Mouse (Mus musculus): ENCODE data around the gene Bsn.
"Not testable (repeated sequence)": the region's sequence is repeated elsewhere in the genome, so short reads cannot be mapped to it uniquely, and the experiment has no call there.

Gene Bsn

DNA sequence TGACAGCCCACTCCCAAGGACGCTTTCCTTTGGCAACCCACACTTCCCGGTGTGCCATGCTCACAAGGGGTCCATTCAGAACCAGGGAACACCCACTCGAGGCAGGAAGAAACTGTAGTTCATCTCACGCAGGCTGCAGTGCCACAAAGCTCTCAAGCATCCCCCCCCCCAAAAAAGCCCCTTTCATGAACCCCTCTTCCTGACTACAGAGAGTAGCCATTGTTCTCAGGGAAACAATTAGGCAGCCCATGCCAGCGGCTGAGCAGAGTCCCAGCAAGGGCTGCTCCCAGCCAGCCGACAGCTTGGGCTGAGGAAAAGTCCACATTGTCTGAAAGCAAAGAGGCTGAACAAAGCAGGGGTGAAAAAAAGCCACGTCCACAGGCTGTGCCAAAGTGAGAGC lies 22.9 kb upstream of the Bsn start:
- no peaks in the 10 kb centered on the region for H3K27me3 ChIP-seq (ENCODE audit: control insufficient read depth, insufficient read depth, low read length, poor library complexity, severe bottlenecking)
- DNase-seq (ENCODE audit: low read depth, low spot score) = no peak
- H3K36me3 ChIP-seq (ENCODE audit: control insufficient read depth, insufficient read depth, low read length, poor library complexity, severe bottlenecking) = no peaks in the 10 kb centered on the region; the same call in 1 of the 2 replicates

DNA sequence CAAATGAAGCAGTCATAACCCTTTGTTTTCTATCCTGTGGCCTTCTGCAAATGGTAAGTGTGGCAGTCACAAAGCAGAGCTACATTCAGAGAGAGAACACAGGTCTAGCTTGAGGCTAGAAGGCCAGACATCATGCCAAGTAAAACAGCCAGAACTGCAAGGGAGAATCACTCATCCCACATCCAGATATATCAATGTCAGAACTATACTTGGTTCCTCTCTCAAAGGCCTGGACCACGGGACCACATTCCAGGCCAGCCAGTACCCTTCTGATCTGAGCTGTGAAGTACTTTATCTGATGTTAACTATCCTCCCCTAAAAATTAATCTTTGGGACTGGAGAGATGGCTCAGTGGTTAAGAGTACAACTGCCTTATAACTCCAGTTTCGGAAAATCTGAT lies 22.2 kb upstream of the Bsn start:
- no peaks in the 10 kb centered on the region for H3K27me3 ChIP-seq (ENCODE audit: control insufficient read depth, insufficient read depth, low read length, poor library complexity, severe bottlenecking)
- no peak for DNase-seq (ENCODE audit: low read depth, low spot score)
- peaks cover 2% of the 10 kb centered on the region for H3K36me3 ChIP-seq (ENCODE audit: control insufficient read depth, insufficient read depth, low read length, poor library complexity, severe bottlenecking)

DNA sequence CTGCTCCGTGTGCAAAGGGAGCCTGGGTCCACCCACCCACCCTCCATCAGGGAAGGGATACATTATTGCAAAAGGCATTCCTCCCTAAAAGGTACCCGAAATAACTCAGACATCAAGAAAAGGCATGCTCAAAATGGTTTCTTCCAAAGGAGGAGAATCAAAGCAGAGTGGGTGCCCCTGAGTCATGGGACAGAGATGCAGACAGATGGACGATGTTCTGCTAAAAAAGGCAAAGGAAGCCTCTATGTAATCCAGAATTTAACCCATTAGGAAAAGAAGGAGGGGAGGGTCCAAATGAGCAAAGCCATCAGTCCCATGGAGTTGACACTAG lies 15.4 kb upstream of the Bsn start:
- H3K27me3 ChIP-seq (ENCODE audit: control insufficient read depth, insufficient read depth, low read length, poor library complexity, severe bottlenecking) = no peaks in the 10 kb centered on the region
- peaks cover 4% of the 10 kb centered on the region for H3K36me3 ChIP-seq (ENCODE audit: control insufficient read depth, insufficient read depth, low read length, poor library complexity, severe bottlenecking)
- DNase-seq (ENCODE audit: low read depth, low spot score) = no peak

DNA sequence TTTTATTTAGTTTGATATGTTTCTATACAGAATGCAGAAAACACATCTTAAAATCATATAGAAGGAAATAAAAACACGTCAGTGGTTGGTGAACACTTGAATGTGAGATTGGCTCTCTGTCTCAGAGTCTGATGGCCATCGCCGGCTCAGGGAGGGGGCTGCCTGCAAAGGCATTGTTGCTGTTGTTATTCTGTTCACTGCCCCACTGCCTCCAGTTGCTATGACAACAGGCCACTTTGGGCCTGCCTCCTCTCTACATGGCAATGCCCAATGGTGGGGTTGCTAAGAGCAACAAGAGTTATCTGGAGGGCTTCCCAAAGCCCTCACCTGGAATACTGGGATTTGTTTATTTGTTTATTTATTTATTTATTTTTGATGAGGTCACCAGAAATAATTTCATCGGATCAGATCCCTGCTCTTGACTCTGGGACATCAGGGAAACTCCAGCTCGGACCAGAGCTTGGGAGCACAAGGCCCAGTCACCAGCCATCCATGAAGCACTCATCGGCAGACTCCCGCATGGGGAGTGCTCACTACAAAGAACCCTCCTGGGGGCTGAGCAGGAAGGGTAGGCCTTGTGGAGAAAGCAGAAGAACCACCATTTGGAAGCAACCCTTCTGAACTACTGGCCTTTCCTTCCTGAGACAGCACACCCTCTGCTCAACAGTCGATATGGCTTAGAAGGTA lies 14.8 kb upstream of the Bsn start:
- no peaks in the 10 kb centered on the region for H3K27me3 ChIP-seq (ENCODE audit: control insufficient read depth, insufficient read depth, low read length, poor library complexity, severe bottlenecking)
- no peak for DNase-seq (ENCODE audit: low read depth, low spot score)
- H3K36me3 ChIP-seq (ENCODE audit: control insufficient read depth, insufficient read depth, low read length, poor library complexity, severe bottlenecking) = peaks cover 4% of the 10 kb centered on the region

DNA sequence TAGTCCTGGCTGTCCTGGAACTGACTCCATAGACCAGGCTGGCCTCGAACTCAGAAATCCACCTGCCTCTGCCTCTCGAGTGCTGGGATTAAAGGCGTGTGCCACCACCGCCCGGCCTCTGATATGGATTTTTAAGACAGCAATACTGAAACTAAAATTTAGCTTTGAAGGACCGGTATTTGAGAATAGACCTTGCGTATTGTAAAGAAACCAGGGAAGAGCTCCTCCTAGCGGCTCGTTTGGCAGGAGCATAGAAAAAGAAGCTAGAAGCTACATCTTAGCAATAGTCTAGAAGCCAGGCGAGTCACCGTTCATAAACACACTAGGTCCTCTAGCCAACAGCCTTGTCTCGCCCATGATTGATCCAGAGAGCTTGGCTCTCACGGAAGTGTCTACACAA lies 12.8 kb upstream of the Bsn start:
- peaks cover 4% of the 10 kb centered on the region for H3K36me3 ChIP-seq (ENCODE audit: control insufficient read depth, insufficient read depth, low read length, poor library complexity, severe bottlenecking)
- peak; percentile 88 for DNase-seq (ENCODE audit: low read depth, low spot score)
- no peaks in the 10 kb centered on the region for H3K27me3 ChIP-seq (ENCODE audit: control insufficient read depth, insufficient read depth, low read length, poor library complexity, severe bottlenecking)

DNA sequence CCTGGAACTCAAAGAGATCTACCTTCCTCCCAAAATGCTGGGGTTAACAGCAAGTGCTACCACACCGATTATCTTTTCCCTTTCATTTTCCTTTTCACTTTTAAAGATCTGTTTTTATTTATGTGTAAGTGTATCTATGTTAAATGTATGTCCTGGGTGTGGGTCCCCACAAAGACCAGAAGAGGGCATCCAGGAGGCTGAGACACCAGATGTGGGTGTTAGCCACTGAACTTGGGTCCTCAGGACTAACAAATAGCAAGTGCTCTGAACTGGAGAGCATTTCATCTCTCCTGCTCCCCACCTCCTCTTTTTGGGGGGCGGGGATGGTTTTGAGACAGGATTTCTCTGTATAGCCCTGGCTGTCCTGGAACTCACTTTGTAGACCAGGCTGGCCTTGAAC lies 12.0 kb upstream of the Bsn start:
- Histone ChIP-seq H3K27me3 (ENCODE audit: control insufficient read depth, insufficient read depth, low read length, poor library complexity, severe bottlenecking) (no peaks in the 10 kb centered on the region), H3K36me3 (ENCODE audit: control insufficient read depth, insufficient read depth, low read length, poor library complexity, severe bottlenecking) (no peaks in the 10 kb centered on the region)
- peak; percentile 65 for DNase-seq (ENCODE audit: low read depth, low spot score)

DNA sequence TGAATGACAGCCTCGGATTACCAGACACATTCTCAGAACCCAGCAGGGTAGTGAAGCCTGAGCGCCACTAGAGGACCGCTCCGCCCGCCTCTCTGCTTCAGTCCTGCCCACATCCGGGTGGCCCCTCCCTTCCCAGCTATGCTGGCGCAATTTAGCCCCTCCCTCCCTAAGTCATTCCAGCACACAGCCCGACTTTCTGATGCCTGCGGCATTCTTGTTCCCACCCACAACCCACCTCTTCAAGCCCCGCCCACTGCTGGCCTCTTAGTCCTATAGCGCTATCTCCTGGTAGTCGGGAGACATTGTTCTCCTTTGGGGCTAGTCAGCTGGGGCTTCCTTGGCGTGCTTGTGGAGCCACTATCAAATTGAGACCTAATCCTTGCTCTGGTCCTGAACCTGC lies 11.0 kb upstream of the Bsn start:
- peak; percentile 94 for DNase-seq (ENCODE audit: low read depth, low spot score)
- Histone ChIP-seq H3K36me3 (ENCODE audit: control insufficient read depth, insufficient read depth, low read length, poor library complexity, severe bottlenecking) (no peaks in the 10 kb centered on the region), H3K27me3 (ENCODE audit: control insufficient read depth, insufficient read depth, low read length, poor library complexity, severe bottlenecking) (no peaks in the 10 kb centered on the region)

DNA sequence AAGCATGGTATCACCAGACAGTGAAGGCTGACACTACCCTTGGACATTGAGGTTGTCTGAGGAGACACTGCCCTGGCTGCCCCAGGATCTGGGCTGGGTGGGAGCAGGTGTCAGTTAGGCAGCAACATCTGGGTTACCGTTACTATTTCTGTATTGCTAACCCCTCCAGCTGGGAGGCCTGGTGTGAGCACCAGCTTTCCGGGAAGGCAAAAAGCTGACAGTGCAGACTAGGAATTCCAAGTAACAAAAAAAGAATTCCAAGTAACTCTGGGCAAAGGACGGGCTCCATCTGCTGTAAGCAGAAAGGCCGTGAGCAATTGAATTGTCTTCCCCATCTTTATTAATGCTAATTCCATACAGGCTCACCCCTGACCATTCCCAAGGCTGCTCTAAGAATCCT lies 8.4 kb upstream of the Bsn start:
- DNase-seq (ENCODE audit: low read depth, low spot score) = no peak
- Histone ChIP-seq H3K36me3 (ENCODE audit: control insufficient read depth, insufficient read depth, low read length, poor library complexity, severe bottlenecking) (no peaks in the 10 kb centered on the region), H3K27me3 (ENCODE audit: control insufficient read depth, insufficient read depth, low read length, poor library complexity, severe bottlenecking) (no peaks in the 10 kb centered on the region)

DNA sequence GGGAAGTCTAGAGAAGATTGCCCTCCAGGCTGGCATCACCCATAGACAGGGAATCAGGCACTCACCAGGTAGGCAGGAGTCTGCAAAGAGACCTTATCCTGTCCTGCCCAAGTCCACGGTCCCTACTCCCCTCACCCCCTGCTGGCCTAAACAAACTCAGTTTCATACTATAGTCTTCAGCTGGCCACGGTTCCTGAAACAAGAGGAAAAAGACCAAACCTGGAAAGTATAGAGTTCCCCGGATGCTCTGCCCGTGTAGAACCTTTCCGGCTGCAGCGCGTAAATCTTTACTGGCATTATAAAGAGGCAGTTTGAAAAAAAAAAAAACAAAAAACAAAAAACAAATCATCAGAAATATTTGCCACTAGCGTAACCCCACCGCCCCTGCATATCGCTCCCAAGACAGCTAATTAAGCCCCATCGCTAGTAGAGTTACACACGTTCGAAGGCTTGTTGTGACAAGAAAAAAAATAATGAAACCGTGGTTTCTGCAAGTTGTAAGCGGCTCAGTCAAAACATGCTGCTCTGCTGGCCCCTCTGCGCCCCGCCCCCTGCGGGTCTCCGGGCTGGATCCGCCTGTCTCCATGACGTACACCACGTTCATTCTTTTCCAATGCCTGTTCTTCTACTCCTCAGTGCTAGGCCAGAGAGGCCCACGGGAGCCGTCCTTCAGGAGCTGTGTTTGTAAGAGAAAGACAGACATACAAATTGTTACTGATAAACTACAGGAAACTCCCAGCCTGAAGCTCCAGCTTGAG lies 6.9 kb upstream of the Bsn start:
- DNase-seq (ENCODE audit: low read depth, low spot score) = no peak
- H3K36me3 ChIP-seq (ENCODE audit: control insufficient read depth, insufficient read depth, low read length, poor library complexity, severe bottlenecking) = no peaks in the 10 kb centered on the region
- H3K27me3 ChIP-seq (ENCODE audit: control insufficient read depth, insufficient read depth, low read length, poor library complexity, severe bottlenecking) = no peaks in the 10 kb centered on the region; the same call in 1 of the 2 replicates

DNA sequence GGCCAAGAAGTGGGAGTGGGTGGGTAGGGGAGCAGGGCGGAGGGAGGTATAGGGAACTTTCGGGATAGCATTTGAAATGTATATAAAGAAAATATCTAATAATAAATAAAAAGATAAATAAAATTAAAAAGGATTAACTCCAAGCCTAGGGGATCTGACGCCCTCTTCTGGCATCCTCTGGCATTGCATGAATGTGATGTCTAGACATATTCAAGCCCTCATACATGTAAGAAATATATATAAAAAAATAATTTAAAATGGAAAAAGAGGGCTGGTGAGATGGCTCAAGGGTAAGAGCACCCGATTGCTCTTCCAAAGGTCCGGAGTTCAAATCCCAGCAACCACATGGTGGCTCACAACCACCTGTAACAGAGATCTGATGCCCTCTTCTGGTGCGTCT lies 6.0 kb upstream of the Bsn start:
- DNase-seq (ENCODE audit: low read depth, low spot score) = peak; percentile 34
- not testable (repeated sequence) for H3K36me3 ChIP-seq (ENCODE audit: control insufficient read depth, insufficient read depth, low read length, poor library complexity, severe bottlenecking)

DNA sequence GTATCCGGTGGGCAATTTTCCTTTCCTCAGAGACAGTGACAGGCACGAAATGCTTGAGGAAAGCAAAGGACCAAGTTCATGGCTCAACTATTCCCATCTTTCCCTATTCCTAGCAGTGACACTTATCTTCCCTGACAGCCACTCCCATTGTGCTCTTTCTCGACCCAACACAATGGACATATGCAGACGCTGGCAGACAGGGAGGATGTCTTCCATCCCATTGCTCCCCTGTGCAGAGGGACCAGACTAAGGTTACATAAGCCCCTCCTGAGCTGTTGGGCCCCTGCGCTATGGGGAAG lies 747 bp downstream of the Bsn start:
- no peak for DNase-seq (ENCODE audit: low read depth, low spot score)

More for the DNA sequence above, 6.0 kb upstream of the Bsn start:
- H3K27me3 ChIP-seq (ENCODE audit: control insufficient read depth, insufficient read depth, low read length, poor library complexity, severe bottlenecking) = not testable (repeated sequence)

DNA sequence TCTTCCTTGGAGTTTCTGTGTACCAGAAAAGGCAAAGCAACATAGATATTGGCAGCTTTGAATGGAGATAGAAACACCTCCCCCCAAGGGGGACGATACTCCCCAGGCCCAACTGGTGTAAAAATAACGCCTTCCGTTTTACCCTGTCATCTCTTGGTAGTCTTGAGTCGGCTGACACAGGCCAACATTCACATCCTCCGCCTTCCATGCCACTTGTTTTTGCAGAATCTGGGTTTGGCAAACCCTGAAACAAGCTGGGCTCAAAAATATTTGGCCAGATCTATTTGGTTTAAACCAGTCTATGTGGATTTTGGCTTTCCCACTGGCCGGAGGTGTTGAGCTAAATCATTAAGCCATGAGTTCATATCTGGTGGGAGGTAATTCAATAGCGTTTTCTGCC lies 1.2 kb downstream of the Bsn start:
- no peaks in the 10 kb centered on the region for H3K36me3 ChIP-seq (ENCODE audit: control insufficient read depth, insufficient read depth, low read length, poor library complexity, severe bottlenecking)
- no peak for DNase-seq (ENCODE audit: low read depth, low spot score)
- H3K27me3 ChIP-seq (ENCODE audit: control insufficient read depth, insufficient read depth, low read length, poor library complexity, severe bottlenecking) = no peaks in the 10 kb centered on the region; the same call in 1 of the 2 replicates

More for the DNA sequence above, 747 bp downstream of the Bsn start:
- no peaks in the 10 kb centered on the region for H3K36me3 ChIP-seq (ENCODE audit: control insufficient read depth, insufficient read depth, low read length, poor library complexity, severe bottlenecking)
- H3K27me3 ChIP-seq (ENCODE audit: control insufficient read depth, insufficient read depth, low read length, poor library complexity, severe bottlenecking) = no peaks in the 10 kb centered on the region; the same call in 1 of the 2 replicates

DNA sequence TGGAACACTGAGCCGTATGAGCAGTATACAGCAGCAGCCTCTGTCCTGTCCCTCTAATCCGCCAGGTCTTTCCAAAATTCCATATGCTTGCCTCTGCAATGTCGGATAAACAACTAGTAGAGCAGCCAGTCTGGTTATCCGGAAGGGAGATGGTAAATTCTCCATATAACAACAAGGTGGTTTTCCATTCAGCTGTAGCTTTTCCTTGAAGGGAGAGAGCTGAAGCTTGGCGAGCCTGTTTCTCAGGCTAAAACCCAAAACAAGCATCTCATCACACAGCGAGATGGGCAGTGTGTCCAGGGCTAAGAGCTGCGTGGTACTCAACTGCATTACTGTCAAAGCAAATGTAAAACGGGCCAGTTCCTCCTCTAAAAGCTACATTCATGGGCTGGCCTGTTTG lies 1.7 kb downstream of the Bsn start:
- no peaks in the 10 kb centered on the region; the same call in 1 of the 2 replicates for H3K27me3 ChIP-seq (ENCODE audit: control insufficient read depth, insufficient read depth, low read length, poor library complexity, severe bottlenecking)

DNA sequence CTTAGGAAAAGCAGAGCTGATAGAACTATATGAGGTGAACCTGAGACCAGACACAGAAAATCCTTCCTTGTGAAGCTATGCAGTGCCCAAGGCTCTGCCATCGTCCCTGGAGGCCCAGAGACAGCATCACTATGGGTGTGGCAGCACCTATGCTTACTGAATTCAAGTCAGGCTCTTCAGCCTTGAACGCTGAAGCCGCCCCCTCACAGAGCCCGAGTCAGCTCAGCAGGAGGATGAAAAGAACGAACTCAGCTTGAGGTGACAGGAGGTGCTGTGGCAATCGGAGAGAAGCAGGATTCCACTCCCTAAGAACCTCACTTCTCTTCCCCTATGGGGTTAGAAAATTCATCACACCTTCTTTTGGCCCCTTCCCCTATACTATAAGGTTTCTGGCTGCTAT lies 2.6 kb downstream of the Bsn start:
- DNase-seq (ENCODE audit: low read depth, low spot score) = no peak
- no peaks in the 10 kb centered on the region for H3K27me3 ChIP-seq (ENCODE audit: control insufficient read depth, insufficient read depth, low read length, poor library complexity, severe bottlenecking)
- no peaks in the 10 kb centered on the region for H3K36me3 ChIP-seq (ENCODE audit: control insufficient read depth, insufficient read depth, low read length, poor library complexity, severe bottlenecking)

More for the DNA sequence above, 1.7 kb downstream of the Bsn start:
- DNase-seq (ENCODE audit: low read depth, low spot score) = no peak
- H3K36me3 ChIP-seq (ENCODE audit: control insufficient read depth, insufficient read depth, low read length, poor library complexity, severe bottlenecking) = no peaks in the 10 kb centered on the region

DNA sequence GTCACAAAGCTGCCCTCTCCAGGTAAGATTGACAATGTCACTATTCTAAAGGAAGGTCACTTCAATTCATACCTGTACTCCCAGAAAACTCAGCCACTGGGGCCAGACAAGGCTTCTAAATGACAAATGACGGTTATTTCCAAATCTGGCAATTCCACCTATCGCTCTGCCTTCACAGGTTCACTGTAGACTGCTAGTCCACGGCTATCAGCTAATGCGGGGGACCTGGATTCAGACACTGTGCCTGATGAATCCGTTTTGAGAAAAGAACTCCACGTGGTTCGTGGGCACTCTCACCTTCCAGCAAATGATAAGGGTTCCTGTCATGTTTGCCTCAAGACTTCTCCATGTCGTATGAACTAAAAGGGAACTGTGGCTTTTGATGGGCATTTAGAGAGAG lies 4.4 kb downstream of the Bsn start:
- Histone ChIP-seq H3K27me3 (ENCODE audit: control insufficient read depth, insufficient read depth, low read length, poor library complexity, severe bottlenecking) (no peaks in the 10 kb centered on the region), H3K36me3 (ENCODE audit: control insufficient read depth, insufficient read depth, low read length, poor library complexity, severe bottlenecking) (no peaks in the 10 kb centered on the region)
- DNase-seq (ENCODE audit: low read depth, low spot score) = no peak

DNA sequence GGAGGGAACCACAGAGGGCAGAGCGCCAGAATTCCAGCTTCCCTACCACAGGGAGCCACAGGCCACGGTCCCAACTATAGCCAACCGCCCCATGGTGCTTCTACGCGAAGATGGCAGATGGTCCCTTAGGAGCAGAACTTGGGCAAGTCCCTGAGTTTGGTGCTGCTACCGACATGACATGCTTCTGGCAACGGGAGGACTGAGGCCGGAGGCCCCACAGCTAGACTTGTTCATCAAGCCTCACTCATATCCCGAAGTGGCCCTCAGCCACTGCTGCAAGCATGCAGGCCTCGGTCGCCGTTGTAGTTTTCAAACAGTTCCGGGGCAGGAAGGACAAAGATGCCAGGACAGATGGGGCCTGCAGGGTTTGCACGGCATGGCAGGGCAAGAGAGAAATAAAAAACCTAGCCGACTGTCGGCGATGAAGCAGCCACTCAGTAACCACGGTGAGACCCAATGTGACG lies 6.6 kb downstream of the Bsn start:
- no peaks in the 10 kb centered on the region for H3K27me3 ChIP-seq (ENCODE audit: control insufficient read depth, insufficient read depth, low read length, poor library complexity, severe bottlenecking)
- no peak for DNase-seq (ENCODE audit: low read depth, low spot score)
- no peaks in the 10 kb centered on the region for H3K36me3 ChIP-seq (ENCODE audit: control insufficient read depth, insufficient read depth, low read length, poor library complexity, severe bottlenecking)

Data from splenic B cell, adult 2 months (primary cell).